Comparison of ENCODE assay signal across 19 mouse cellular contexts in the genomic region with DNA sequence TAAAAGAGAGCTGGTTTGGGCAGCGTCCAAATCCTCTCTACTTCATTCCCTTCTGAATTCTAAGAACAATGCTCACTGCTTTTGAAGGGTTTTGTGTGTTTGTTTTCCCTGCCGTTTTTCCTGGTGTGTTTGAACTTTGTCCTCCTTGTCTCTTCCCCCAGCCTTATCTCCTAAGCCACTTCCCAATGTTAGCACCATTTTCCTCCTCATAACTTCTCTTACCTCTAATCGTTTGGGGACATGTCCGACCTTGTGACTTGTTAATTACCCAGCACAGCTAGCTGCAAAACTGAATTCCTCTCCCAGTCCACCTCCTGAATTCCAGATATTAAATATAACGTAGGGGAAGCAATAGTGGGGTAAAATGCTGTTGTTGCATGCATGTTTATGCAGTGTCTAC. TPM values are rescaled to one million over a fixed set of nuclear protein-coding genes. Genes with fewer than 3 reads are reported as not detected.
"Had no signal": no experiment of that assay in that cellular context is flagged by ENCODE, and none has a peak within 500 bp of the region (broad histone marks: within the 10 kb centered on the region; RNA-seq: fewer than 3 reads in every experiment).

No protein-coding gene starts in this region.

- H3K9me3 ChIP-seq: liver, embryonic 13.5 days; megakaryocyte, embryonic 14.5 days; midbrain, embryonic 10.5 days; midbrain, embryonic 13.5 days; neural tube, embryonic 13.5 days had no signal

- H3K4me3 ChIP-seq: left cerebral cortex, adult 2 months; liver, embryonic 13.5 days; megakaryocyte, embryonic 14.5 days; midbrain, embryonic 10.5 days; midbrain, embryonic 13.5 days; myocyte; neural tube, embryonic 13.5 days had no signal

- H3K27ac ChIP-seq: left cerebral cortex, adult 2 months; liver, embryonic 13.5 days; midbrain, embryonic 10.5 days; midbrain, embryonic 13.5 days; neural tube, embryonic 13.5 days had no signal

- H3K4me2 ChIP-seq: liver, embryonic 13.5 days; midbrain, embryonic 13.5 days; neural tube, embryonic 13.5 days had no signal

- H3K9ac ChIP-seq: liver, embryonic 13.5 days; midbrain, embryonic 13.5 days; neural tube, embryonic 13.5 days had no signal

- ATAC-seq: lung, postnatal 0 days; midbrain, embryonic 13.5 days; midbrain, embryonic 16.5 days had no signal

- H3K36me3 ChIP-seq: liver, embryonic 13.5 days; midbrain, embryonic 10.5 days; midbrain, embryonic 13.5 days; neural tube, embryonic 13.5 days had no signal

- H3K27me3 ChIP-seq: neural tube, embryonic 13.5 days had no signal

- DNase-seq: kidney, adult 2 months; kidney, postnatal 10 days; kidney, postnatal 36 days; layer of hippocampus, postnatal 36 days; liver, embryonic 13.5 days; lung, adult 2 months; retina, postnatal 1 day; right cerebral cortex, postnatal 25 days; thymus, adult 18-20 months; thymus, postnatal 36 days had no signal

- H3K4me1 ChIP-seq: liver, embryonic 13.5 days; midbrain, embryonic 10.5 days; midbrain, embryonic 13.5 days; neural tube, embryonic 13.5 days had no signal

RNA-seq across cellular contexts. Expression of gene 4930550C14Rik, which starts 24.5 kb away (rescaled TPM):
- polyA plus RNA-seq: liver, adult 2 months had no signal
